Mouse (Mus musculus) natural killer cell, adult 2 months (primary cell): ENCODE results near the gene Fig4.

ENCODE experiments used
- DNase-seq, 2 experiments: peaks; one replicate each; pipeline ENCODE4 v3.0.0; 2022; ENCODE audit warnings: low spot score in 2 of 2

Fig4 gene

GRCm38 (mm10) chr10:41302689-41303431 is at the start of gene Fig4:
Gene Fig4, minus strand, starts transcription at chr10:41303260.
- DNase-seq = peak; percentile 88 to 91

GRCm38 (mm10) chr10:41341346-41341745 is 38.3 kb upstream of the Fig4 start:
- DNase-seq = no peak

GRCm38 (mm10) chr10:41332533-41333043 is 29.5 kb upstream of the Fig4 start:
- DNase-seq = no peak

GRCm38 (mm10) chr10:41315866-41316265 is 12.8 kb upstream of the Fig4 start:
- DNase-seq = no peak

GRCm38 (mm10) chr10:41308205-41308604 is 5.1 kb upstream of the Fig4 start:
- no peak for DNase-seq

- DNase-seq = peak; percentile 20 to 62
Observed at GRCm38 (mm10) chr10:41304961-41305455, 1.9 kb upstream of the Fig4 start.

- DNase-seq = peak; percentile 91 to 92
Observed at GRCm38 (mm10) chr10:41303639-41304444, 782 bp upstream of the Fig4 start, which contains the start of gene Ak9. Gene Ak9, plus strand, starts transcription at chr10:41303980.

- no peak for DNase-seq
Observed at GRCm38 (mm10) chr10:41300161-41300560, 2.9 kb downstream of the Fig4 start.

- DNase-seq = no peak
Observed at GRCm38 (mm10) chr10:41295145-41295544, 7.9 kb downstream of the Fig4 start.

GRCm38 (mm10) chr10:41294734-41295133 is 8.3 kb downstream of the Fig4 start:
- no peak for DNase-seq

GRCm38 (mm10) chr10:41293019-41293418 is 10.0 kb downstream of the Fig4 start:
- DNase-seq = no peak

GRCm38 (mm10) chr10:41291021-41291420 is 12.0 kb downstream of the Fig4 start:
- DNase-seq = no peak

GRCm38 (mm10) chr10:41288771-41289415 is 14.2 kb downstream of the Fig4 start:
- peak; percentile 76 to 82 for DNase-seq

- DNase-seq = no peak
Observed at GRCm38 (mm10) chr10:41288074-41288473, 15.0 kb downstream of the Fig4 start.

- DNase-seq = no peak
Observed at GRCm38 (mm10) chr10:41287618-41288017, 15.4 kb downstream of the Fig4 start.

GRCm38 (mm10) chr10:41282086-41282485 is 21.0 kb downstream of the Fig4 start:
- DNase-seq = no peak

GRCm38 (mm10) chr10:41280796-41281195 is 22.3 kb downstream of the Fig4 start:
- DNase-seq = no peak

GRCm38 (mm10) chr10:41280177-41280576 is 22.9 kb downstream of the Fig4 start:
- no peak for DNase-seq

- DNase-seq = no peak
Observed at GRCm38 (mm10) chr10:41278808-41279207, 24.3 kb downstream of the Fig4 start.

- DNase-seq = no peak
Observed at GRCm38 (mm10) chr10:41274871-41275270, 28.2 kb downstream of the Fig4 start.

GRCm38 (mm10) chr10:41271860-41272259 is 31.2 kb downstream of the Fig4 start:
- DNase-seq = no peak

GRCm38 (mm10) chr10:41261889-41262288 is 41.2 kb downstream of the Fig4 start:
- DNase-seq = no peak
